Mouse (Mus musculus): Measurements from ENCODE around the gene Metap1. TPM values are rescaled to one million over a fixed set of nuclear protein-coding genes. Genes with fewer than 3 reads are reported as not detected.

The Metap1 gene
- polyA plus RNA-seq, 1 experiment from 2014 or later = 47.0 TPM

DNA sequence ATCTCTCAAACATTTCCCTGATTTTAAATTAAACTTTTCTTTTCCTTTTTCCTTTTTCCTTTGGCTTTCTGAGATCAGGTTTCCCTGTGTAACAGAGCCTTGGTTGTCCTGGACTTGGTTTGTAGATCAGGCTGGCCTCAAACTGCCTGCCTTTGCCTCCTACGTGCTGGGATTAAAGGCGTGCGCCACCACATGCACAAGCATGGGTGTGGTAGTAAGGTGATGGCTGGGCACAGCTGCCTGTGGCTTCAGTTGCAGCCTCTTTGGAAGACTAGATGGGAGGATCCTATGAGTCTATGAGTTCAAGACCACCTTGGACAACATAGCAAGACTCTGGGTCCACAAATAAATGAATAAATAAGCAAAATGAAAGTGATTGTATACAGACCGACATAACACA is 34.6 kb upstream of the Metap1 start:
- Histone ChIP-seq H3K4me1 (peaks cover 15% of the 10 kb centered on the region), H3K36me3 (replicated peaks) (no peaks in the 10 kb centered on the region), H3K27me3 (0 out of 2 replicates have a peak, but pooled peaks cover 9% of the 10 kb centered on the region), H3K27ac (no peak overlapping the region), H3K4me2 (no peak overlapping the region), H3K9ac (no peak overlapping the region), H3K9me3 (no peaks in the 10 kb centered on the region), H3K4me3 (replicated peaks) (no peak overlapping the region)
- WGBS = 95% methylated on average over 4 of the region's 4 CpGs
- no peak for ATAC-seq (ENCODE audit: low FRiP score)

DNA sequence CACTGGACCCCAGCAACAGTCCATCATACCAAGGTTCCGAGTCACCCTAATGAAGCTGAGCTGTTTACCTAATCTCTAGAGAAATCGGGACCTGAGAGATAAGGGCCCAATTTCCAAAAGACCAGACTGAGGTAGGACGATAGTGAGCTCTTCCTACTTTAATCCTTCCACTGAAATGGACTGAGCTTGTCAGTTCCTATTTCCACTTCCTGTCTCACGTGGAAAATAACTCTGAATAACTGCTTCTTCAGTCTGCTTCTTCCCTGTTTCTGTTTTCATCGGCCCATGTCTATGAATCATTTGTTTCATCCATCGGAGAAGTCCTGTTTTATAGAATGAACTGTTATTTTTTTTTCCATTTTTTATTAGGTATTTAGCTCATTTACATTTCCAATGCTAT is 29.9 kb upstream of the Metap1 start:
- no peak overlapping the region for H3K4me3 ChIP-seq (replicated peaks)
- peaks cover 16% of the 10 kb centered on the region for H3K4me1 ChIP-seq
- no peak overlapping the region for H3K4me2 ChIP-seq
- 0 out of 2 replicates have a peak, but pooled peaks cover 2% of the 10 kb centered on the region for H3K27me3 ChIP-seq
- no peaks in the 10 kb centered on the region for H3K36me3 ChIP-seq (replicated peaks)
- H3K9me3 ChIP-seq = no peaks in the 10 kb centered on the region
- WGBS = 90% methylated on average over 6 of the region's 6 CpGs
- no peak overlapping the region for H3K27ac ChIP-seq
- no peak for ATAC-seq (ENCODE audit: low FRiP score)
- no peak overlapping the region for H3K9ac ChIP-seq

- 72% methylated on average over 3 of the region's 3 CpGs for WGBS
- Histone ChIP-seq H3K4me3 (replicated peaks) (no peak overlapping the region), H3K27ac (no peak overlapping the region), H3K9me3 (no peaks in the 10 kb centered on the region), H3K4me1 (peaks cover 22% of the 10 kb centered on the region), H3K4me2 (no peak overlapping the region), H3K36me3 (replicated peaks) (no peaks in the 10 kb centered on the region), H3K9ac (no peak overlapping the region), H3K27me3 (0 out of 2 replicates have a peak, but pooled peaks cover 2% of the 10 kb centered on the region)
- no peak for ATAC-seq (ENCODE audit: low FRiP score)
Measured at GRCm38 (mm10) chr3:138517881-138518280, 28.6 kb upstream of the Metap1 start.

- H3K9me3 ChIP-seq = no peaks in the 10 kb centered on the region
- no peak overlapping the region for H3K4me3 ChIP-seq (replicated peaks)
- ATAC-seq (ENCODE audit: low FRiP score) = peak; percentile 68; the same call in 1 of the 2 replicates
- WGBS = 27% methylated on average over 10 of the region's 10 CpGs
- no peak overlapping the region for H3K9ac ChIP-seq
- H3K4me2 ChIP-seq = 0 out of 2 replicates have a peak overlapping the region, but pooled peaks have one; percentile 0
- H3K36me3 ChIP-seq (replicated peaks) = no peaks in the 10 kb centered on the region
- no peak overlapping the region for H3K27ac ChIP-seq
- H3K4me1 ChIP-seq = peaks cover 22% of the 10 kb centered on the region
- no peaks in the 10 kb centered on the region for H3K27me3 ChIP-seq
Measured at GRCm38 (mm10) chr3:138515656-138516370, 26.5 kb upstream of the Metap1 start.

GRCm38 (mm10) chr3:138514749-138515148 is 25.4 kb upstream of the Metap1 start:
- H3K27me3 ChIP-seq = no peaks in the 10 kb centered on the region
- H3K4me3 ChIP-seq (replicated peaks) = no peak overlapping the region
- ATAC-seq (ENCODE audit: low FRiP score) = no peak
- H3K4me2 ChIP-seq = no peak overlapping the region
- no peak overlapping the region for H3K27ac ChIP-seq
- WGBS = 64% methylated on average over 3 of the region's 3 CpGs
- H3K4me1 ChIP-seq = peaks cover 22% of the 10 kb centered on the region
- no peaks in the 10 kb centered on the region for H3K9me3 ChIP-seq
- no peaks in the 10 kb centered on the region for H3K36me3 ChIP-seq (replicated peaks)
- no peak overlapping the region for H3K9ac ChIP-seq

DNA sequence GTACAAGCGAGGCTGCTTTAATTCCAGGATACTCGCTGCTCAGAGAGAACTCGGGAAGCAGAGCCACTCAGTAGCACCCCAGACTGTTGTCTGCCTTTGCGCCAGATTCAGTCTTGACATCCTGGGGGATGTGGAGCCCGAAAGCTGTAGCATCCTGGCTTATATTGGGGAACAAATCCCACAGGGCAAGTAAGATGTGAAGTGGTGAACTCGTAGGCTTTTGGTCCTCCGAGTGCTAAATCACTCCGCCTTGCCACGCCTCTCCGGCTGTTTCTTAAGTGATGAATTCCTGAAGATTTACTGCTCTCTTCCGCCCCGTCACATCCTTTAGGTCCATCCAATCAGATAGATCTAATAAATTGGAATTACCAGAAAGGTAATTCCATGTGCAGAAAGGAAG is 23.9 kb upstream of the Metap1 start:
- no peaks in the 10 kb centered on the region for H3K9me3 ChIP-seq
- no peak overlapping the region for H3K9ac ChIP-seq
- no peak overlapping the region for H3K27ac ChIP-seq
- H3K36me3 ChIP-seq (replicated peaks) = no peaks in the 10 kb centered on the region
- ATAC-seq (ENCODE audit: low FRiP score) = no peak
- H3K4me1 ChIP-seq = peaks cover 22% of the 10 kb centered on the region
- no peaks in the 10 kb centered on the region for H3K27me3 ChIP-seq
- H3K4me3 ChIP-seq (replicated peaks) = no peak overlapping the region
- no peak overlapping the region for H3K4me2 ChIP-seq
- 65% methylated on average over 12 of the region's 12 CpGs for WGBS

- no peak for ATAC-seq (ENCODE audit: low FRiP score)
- no peak overlapping the region for H3K27ac ChIP-seq
- 66% methylated on average over 5 of the region's 5 CpGs for WGBS
- no peak overlapping the region for H3K4me2 ChIP-seq
- no peak overlapping the region for H3K4me3 ChIP-seq (replicated peaks)
- no peak overlapping the region for H3K9ac ChIP-seq
- H3K36me3 ChIP-seq (replicated peaks) = no peaks in the 10 kb centered on the region
- H3K4me1 ChIP-seq = peaks cover 15% of the 10 kb centered on the region
- H3K9me3 ChIP-seq = no peaks in the 10 kb centered on the region
- no peaks in the 10 kb centered on the region for H3K27me3 ChIP-seq
Measured at GRCm38 (mm10) chr3:138510471-138510870, 21.2 kb upstream of the Metap1 start.

GRCm38 (mm10) chr3:138509581-138509980 is 20.3 kb upstream of the Metap1 start:
- no peak for ATAC-seq (ENCODE audit: low FRiP score)
- H3K4me1 ChIP-seq = peaks cover 7% of the 10 kb centered on the region; the same call in 1 of the 2 replicates
- H3K36me3 ChIP-seq (replicated peaks) = no peaks in the 10 kb centered on the region
- no peak overlapping the region for H3K27ac ChIP-seq
- WGBS = 93% methylated on average over 2 of the region's 2 CpGs
- H3K4me3 ChIP-seq (replicated peaks) = no peak overlapping the region
- H3K9ac ChIP-seq = no peak overlapping the region
- H3K4me2 ChIP-seq = no peak overlapping the region
- no peaks in the 10 kb centered on the region for H3K9me3 ChIP-seq
- no peaks in the 10 kb centered on the region for H3K27me3 ChIP-seq

DNA sequence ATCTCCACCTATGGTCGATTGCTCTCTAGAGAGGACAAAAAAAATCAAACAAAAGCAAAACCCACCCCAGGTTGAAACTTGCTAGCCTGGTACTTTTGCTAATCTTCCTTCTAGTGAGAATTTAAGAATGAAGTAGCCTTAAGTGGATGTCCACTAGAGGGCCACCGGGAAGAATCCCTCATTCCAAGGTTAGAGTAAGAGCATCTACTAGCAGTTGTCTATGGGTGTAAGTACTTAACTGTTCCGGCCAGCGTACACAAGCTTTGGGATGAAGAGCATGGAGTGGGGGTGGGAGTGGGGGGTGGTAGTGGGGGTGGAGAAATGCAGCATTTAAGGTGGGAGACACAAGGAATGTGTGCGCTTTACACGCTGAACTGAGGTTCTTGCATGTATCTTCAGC is 17.4 kb upstream of the Metap1 start:
- 59% methylated on average over 6 of the region's 6 CpGs for WGBS
- no peak for ATAC-seq (ENCODE audit: low FRiP score)

DNA sequence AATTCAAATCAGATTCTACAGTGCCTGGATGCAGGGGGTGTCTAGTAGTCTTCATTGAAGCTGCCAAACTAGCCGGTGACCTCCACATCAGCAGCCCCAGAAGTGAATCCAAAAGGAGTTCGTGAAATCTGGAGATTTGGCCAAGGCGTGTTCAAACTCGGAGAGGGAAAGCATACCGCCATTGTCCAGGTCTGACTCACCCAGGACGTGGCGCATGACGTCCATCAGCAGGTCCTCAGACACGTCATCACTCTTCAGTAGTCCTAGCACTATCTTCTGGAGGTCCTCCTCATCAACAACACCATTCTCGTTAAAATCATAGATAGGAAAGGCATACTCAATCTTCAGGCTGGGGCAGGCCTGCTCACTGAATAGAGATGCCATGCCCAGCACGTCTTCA is 14.4 kb upstream of the Metap1 start:
- Histone ChIP-seq H3K4me3 (replicated peaks) (no peak overlapping the region), H3K4me1 (peaks cover 7% of the 10 kb centered on the region; the same call in 1 of the 2 replicates), H3K9ac (no peak overlapping the region), H3K9me3 (no peaks in the 10 kb centered on the region), H3K4me2 (no peak overlapping the region), H3K27me3 (no peaks in the 10 kb centered on the region), H3K36me3 (replicated peaks) (no peaks in the 10 kb centered on the region), H3K27ac (no peak overlapping the region)
- 89% methylated on average over 11 of the region's 11 CpGs for WGBS
- ATAC-seq (ENCODE audit: low FRiP score) = no peak

More for the DNA sequence above, 17.4 kb upstream of the Metap1 start:
- Histone ChIP-seq H3K27ac (no peak overlapping the region), H3K9me3 (no peaks in the 10 kb centered on the region), H3K9ac (no peak overlapping the region), H3K27me3 (no peaks in the 10 kb centered on the region), H3K4me1 (no peaks in the 10 kb centered on the region), H3K4me3 (replicated peaks) (no peak overlapping the region), H3K4me2 (no peak overlapping the region), H3K36me3 (replicated peaks) (no peaks in the 10 kb centered on the region)

GRCm38 (mm10) chr3:138499854-138500740 is 10.8 kb upstream of the Metap1 start:
- H3K27ac ChIP-seq = no peak overlapping the region
- no peak overlapping the region for H3K4me3 ChIP-seq (replicated peaks)
- 45% methylated on average over 15 of the region's 15 CpGs for WGBS
- no peak; the same call in 1 of the 2 replicates for ATAC-seq (ENCODE audit: low FRiP score)
- H3K4me1 ChIP-seq = peaks cover 7% of the 10 kb centered on the region; the same call in 1 of the 2 replicates
- H3K27me3 ChIP-seq = no peaks in the 10 kb centered on the region
- H3K9me3 ChIP-seq = no peaks in the 10 kb centered on the region
- no peaks in the 10 kb centered on the region for H3K36me3 ChIP-seq (replicated peaks)
- no peak overlapping the region for H3K9ac ChIP-seq
- no peak overlapping the region for H3K4me2 ChIP-seq

GRCm38 (mm10) chr3:138498731-138499130 is 9.4 kb upstream of the Metap1 start:
- H3K4me2 ChIP-seq = no peak overlapping the region
- H3K4me3 ChIP-seq (replicated peaks) = no peak overlapping the region
- no peaks in the 10 kb centered on the region for H3K36me3 ChIP-seq (replicated peaks)
- H3K9me3 ChIP-seq = no peaks in the 10 kb centered on the region
- H3K27ac ChIP-seq = no peak overlapping the region
- ATAC-seq (ENCODE audit: low FRiP score) = no peak
- H3K4me1 ChIP-seq = peaks cover 7% of the 10 kb centered on the region; the same call in 1 of the 2 replicates
- 78% methylated on average over 4 of the region's 4 CpGs for WGBS
- no peaks in the 10 kb centered on the region for H3K27me3 ChIP-seq
- H3K9ac ChIP-seq = no peak overlapping the region
